Mouse (Mus musculus) cerebellum, adult 2 months (tissue): ENCODE data around the gene Tbc1d10c.

Source experiments
- CTCF ChIP-seq: fragments of 200-500 bp; IDR thresholded peaks from 2 replicates; pipeline ENCODE4 v1.5.1; 2011; ENCODE audit warnings: low read depth, mild to moderate bottlenecking, control low read depth, low read length, moderate library complexity, borderline replicate concordance; ENCODE audit not compliant: insufficient read depth
- POLR2A ChIP-seq: fragments of 200-500 bp; IDR thresholded peaks from 2 replicates; pipeline ENCODE4 v1.6.1; 2011; ENCODE audit warnings: low read length, control low read depth, borderline replicate concordance; ENCODE audit not compliant: insufficient read depth

GRCm38 (mm10) chr19:4228891-4229290 is 37.8 kb upstream of the Tbc1d10c start:
- TF ChIP-seq POLR2A (no peak), CTCF (no peak)
